In genomic region chr1:134949946-134950345, GRCm38 (mm10) we compare ENCODE assay signal across 18 mouse cellular contexts. TPM values are rescaled to one million over a fixed set of nuclear protein-coding genes. Genes with fewer than 3 reads are reported as not detected.
A peak's percentile ranks its signal among the peaks of the same experiment; 100 is the strongest.
DNase-seq lines count a peak whose midpoint lies in the region; ATAC-seq lines count a peak whose summit lies in the region.
"Had no signal": no experiment of that assay in that cellular context is flagged by ENCODE, and none has a peak within 500 bp of the region (broad histone marks: within the 10 kb centered on the region; RNA-seq: fewer than 3 reads in every experiment).

No protein-coding gene starts in this region.

- peaks cover 24% of the 10 kb centered on the region for H3K36me3 ChIP-seq in heart, embryonic 13.5 days
- H3K36me3 ChIP-seq: midbrain, embryonic 15.5 days had no signal

- H3K27ac ChIP-seq in heart, embryonic 13.5 days (replicated peaks), result peak overlapping the region; percentile 58
- H3K27ac ChIP-seq: forebrain, embryonic 10.5 days; intestine, embryonic 15.5 days; kidney, postnatal 0 days; layer of hippocampus, adult 2 months; left cerebral cortex, adult 2 months; macrophage; midbrain, embryonic 15.5 days had no signal

- H3K4me3 ChIP-seq in heart, embryonic 13.5 days, result no peak overlapping the region
- H3K4me3 ChIP-seq: forebrain, embryonic 10.5 days; intestine, embryonic 15.5 days; layer of hippocampus, adult 2 months; left cerebral cortex, adult 2 months; midbrain, embryonic 15.5 days had no signal

- peak; percentile 23 for DNase-seq in cerebellum, adult 11-12 months
- no peak for DNase-seq in cerebellum, postnatal 4 days (ENCODE audit: low spot score in 2 of 2)
- DNase-seq in heart, adult 11 months, result no peak
- DNase-seq in 3T3-L1 (ENCODE audit: low read depth, low spot score), result peak; percentile 22
- DNase-seq in cerebellum, postnatal 36 days, result peak; percentile 38 to 52
- no peak for DNase-seq in layer of hippocampus, postnatal 36 days
- no peak for DNase-seq in spleen, adult 18-20 months
- DNase-seq: lung, adult 18-20 months had no signal

- no peaks in the 10 kb centered on the region for H3K27me3 ChIP-seq in heart, embryonic 13.5 days (replicated peaks)
- H3K27me3 ChIP-seq: CH12.LX; intestine, embryonic 15.5 days; midbrain, embryonic 15.5 days had no signal

- H3K9me3 ChIP-seq in heart, embryonic 13.5 days, result no peaks in the 10 kb centered on the region
- H3K9me3 ChIP-seq: forebrain, embryonic 10.5 days; intestine, embryonic 15.5 days; midbrain, embryonic 15.5 days had no signal

- ATAC-seq in heart, embryonic 13.5 days (ENCODE audit: extremely low read depth, insufficient number of reproducible peaks, low FRiP score, low TSS enrichment), result no peak
- ATAC-seq: activated CD4-positive, CD25-positive, alpha-beta regulatory T cell, adult 4 months; intestine, embryonic 15.5 days; midbrain, embryonic 15.5 days had no signal

- no peak overlapping the region for H3K9ac ChIP-seq in heart, embryonic 13.5 days
- H3K9ac ChIP-seq: intestine, embryonic 15.5 days; midbrain, embryonic 15.5 days had no signal

- WGBS in heart, embryonic 13.5 days, result 76% methylated on average over 3 of the region's 3 CpGs

- H3K4me2 ChIP-seq in heart, embryonic 13.5 days, result no peak overlapping the region
- H3K4me2 ChIP-seq: intestine, embryonic 15.5 days; midbrain, embryonic 15.5 days had no signal

- peaks cover 46% of the 10 kb centered on the region for H3K4me1 ChIP-seq in heart, embryonic 13.5 days

RNA-seq across cellular contexts. Expression of gene Ppp1r12b, which starts 5.8 kb away (rescaled TPM):
- 20.3 and 20.4 TPM in 2 replicates for polyA plus RNA-seq in heart, embryonic 13.5 days (2015; fragmentation: Nextera tagmentation; extraction: Ambion mirVana)
- total RNA-seq in layer of hippocampus, postnatal 36 days (2021), result 10 to 100 TPM; 71.9 to 77.8 TPM

RNA-seq across cellular contexts. Expression of gene Ube2t, which starts 12.4 kb away (rescaled TPM):
- polyA plus RNA-seq in heart, embryonic 13.5 days (2015; fragmentation: Nextera tagmentation; extraction: Ambion mirVana), result 42.5 and 51.5 TPM in 2 replicates
- 1 to 10 TPM; 2.0 to 2.5 TPM for total RNA-seq in layer of hippocampus, postnatal 36 days (2021)

Comparison
In these comparisons a context has a peak if more than half of its experiments do, and no peak if none do; other contexts are left out.
1. DNase-seq: peak in cerebellum, adult 11-12 months (single experiment), 3T3-L1 (single experiment) and cerebellum, postnatal 36 days (2 of 2); none in cerebellum, postnatal 4 days (0 of 2), heart, adult 11 months (single experiment), layer of hippocampus, postnatal 36 days (0 of 2) and spleen, adult 18-20 months (0 of 2).